Mouse (Mus musculus) adrenal gland, postnatal 10 days (tissue): ENCODE results near the gene Dapk3. TPM values are rescaled to one million over a fixed set of nuclear protein-coding genes. Genes with fewer than 3 reads are reported as not detected.
"Not testable (repeated sequence)": the region's sequence is repeated elsewhere in the genome, so short reads cannot be mapped to it uniquely, and the experiment has no call there.

Source experiments
- DNase-seq: peaks from one replicate; pipeline ENCODE4 v3.0.0; 2021; ENCODE audit warnings: mixed read lengths
- total RNA-seq, 2 experiments: library from RNA; stranded (reverse); gene quantifications; 2 replicates each; pipeline ENCODE4 v1.2.3; 2021

The Dapk3 gene
- total RNA-seq, 2 experiments from 2014 or later, result 55.3 to 55.6 TPM

DNA sequence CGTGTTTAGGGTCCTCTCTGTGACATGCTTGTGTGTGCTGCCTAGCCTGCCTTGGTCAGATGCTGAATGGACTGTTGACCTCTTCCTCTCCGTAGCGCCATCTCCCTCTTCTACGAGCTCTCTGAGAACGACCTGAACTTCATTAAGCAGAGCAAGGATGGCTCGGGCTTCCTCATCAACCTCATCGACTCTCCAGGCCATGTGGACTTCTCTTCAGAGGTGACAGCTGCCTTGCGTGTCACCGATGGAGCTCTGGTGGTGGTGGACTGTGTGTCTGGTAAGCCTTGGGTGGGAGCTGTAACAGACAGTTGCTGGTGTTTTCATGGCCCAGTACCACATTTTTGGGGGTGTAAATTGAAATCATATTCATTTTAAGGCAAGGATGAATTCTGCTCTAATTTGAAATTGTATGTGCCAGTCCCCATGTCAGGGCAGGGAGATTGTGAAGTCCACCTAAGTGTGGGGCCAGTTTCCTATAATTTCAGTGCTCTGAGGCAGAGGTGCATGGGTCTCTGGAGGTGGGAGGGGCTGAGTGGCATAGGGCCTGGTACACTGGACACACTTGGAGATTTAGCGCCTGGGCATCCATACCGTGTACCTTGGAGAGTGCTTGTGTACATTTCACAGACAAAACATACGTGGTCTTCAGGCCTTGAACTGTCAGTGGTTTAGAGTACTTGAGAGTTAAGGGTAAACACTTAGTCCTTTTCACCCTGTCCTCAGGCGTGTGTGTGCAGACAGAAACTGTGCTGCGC is 4.7 kb upstream of the Dapk3 start:
- no peak for DNase-seq

DNA sequence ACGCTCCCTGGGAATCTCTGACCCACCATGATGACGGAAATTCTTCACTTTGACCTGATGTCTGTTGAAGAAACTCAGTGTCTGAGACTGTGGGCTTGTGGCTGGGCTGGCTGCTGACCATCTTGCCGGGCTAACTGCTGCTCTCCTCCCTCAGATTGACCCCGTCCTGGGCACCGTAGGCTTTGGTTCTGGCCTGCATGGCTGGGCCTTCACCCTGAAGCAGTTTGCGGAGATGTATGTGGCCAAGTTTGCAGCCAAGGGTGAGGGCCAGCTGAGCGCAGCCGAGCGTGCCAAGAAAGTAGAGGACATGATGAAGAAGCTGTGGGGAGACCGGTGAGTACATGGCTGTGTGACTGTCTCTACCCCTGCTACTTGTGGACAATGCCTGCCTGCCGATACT is 3.9 kb upstream of the Dapk3 start:
- no peak for DNase-seq

DNA sequence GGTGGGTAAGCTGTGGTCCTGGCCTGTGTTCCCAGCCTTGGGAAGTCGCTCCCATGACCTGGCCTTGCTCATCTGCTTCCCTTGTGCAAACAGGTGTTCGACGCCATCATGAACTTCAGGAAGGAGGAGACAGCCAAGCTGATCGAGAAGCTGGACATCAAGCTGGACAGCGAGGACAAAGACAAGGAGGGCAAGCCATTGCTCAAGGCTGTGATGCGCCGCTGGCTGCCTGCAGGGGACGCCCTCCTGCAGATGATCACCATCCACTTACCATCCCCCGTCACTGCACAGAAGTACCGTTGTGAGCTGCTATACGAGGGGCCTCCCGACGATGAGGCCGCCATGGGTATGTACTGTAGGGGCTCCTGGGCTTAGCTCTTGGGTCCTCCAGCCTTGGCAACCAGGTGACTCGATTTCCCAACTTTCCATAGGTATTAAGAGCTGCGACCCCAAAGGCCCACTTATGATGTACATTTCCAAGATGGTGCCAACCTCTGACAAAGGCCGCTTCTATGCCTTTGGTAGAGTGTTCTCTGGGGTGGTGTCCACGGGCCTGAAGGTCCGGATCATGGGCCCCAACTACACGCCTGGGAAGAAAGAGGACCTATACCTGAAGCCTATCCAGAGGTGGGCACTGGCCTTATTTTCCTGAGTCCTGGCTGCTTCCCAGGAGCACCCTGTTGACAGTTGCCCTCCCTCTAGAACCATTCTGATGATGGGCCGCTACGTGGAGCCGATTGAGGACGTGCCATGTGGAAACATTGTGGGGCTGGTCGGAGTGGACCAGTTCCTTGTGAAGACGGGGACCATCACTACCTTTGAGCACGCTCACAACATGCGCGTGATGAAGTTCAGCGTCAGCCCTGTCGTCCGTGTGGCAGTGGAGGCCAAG is 3.1 kb upstream of the Dapk3 start:
- DNase-seq, result no peak

DNA sequence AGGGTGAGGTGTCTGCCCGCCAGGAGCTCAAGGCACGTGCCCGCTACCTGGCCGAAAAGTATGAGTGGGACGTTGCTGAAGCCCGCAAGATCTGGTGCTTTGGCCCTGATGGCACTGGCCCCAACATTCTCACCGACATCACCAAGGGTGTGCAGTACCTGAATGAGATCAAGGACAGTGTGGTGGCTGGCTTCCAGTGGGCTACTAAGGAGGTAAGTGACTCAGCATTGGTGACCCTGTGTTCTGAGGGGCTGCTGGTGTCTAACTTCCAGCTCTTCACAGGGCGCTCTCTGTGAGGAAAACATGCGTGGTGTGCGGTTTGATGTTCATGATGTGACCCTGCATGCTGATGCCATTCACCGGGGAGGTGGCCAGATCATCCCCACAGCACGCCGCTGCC is 1.9 kb upstream of the Dapk3 start:
- no peak for DNase-seq

DNA sequence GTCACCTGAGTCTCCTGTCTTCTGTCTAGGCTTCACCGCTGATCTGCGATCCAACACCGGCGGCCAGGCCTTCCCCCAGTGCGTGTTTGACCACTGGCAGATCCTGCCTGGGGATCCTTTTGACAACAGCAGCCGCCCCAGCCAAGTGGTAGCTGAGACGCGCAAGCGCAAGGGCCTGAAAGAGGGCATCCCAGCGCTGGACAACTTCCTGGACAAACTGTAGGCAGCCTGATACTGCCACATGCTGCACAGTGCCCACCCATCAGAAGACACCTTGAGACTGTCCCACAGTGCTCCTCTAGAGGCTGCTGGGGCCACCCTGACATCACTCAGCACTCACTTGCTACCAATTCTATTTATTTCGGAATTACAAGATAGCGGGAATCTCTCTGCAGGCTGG is 945 bp upstream of the Dapk3 start:
- not testable (repeated sequence) for DNase-seq

DNA sequence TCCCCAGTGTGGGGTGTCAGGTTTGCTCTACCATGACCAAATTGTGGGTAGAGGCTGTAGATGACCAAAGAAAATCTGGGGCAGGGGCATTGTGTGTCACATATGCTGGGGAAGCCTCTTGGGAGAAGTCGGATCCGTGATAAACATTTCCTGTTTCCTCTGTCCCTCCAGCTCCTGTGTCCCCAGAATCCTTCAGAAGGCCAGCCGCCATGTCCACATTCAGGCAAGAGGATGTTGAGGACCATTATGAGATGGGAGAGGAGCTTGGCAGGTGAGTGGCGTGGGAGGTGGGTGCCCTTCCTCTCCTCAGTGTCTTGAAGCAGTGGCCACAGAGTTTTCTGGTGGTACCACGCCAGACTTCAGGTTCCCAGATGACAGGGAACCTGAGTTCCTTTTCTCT is 1.0 kb downstream of the Dapk3 start, which contains the start of gene 4930442H23Rik:
TSS of gene 4930442H23Rik (minus strand) at position 45 of the 400 bp plus-strand sequence.
- DNase-seq, result no peak

DNA sequence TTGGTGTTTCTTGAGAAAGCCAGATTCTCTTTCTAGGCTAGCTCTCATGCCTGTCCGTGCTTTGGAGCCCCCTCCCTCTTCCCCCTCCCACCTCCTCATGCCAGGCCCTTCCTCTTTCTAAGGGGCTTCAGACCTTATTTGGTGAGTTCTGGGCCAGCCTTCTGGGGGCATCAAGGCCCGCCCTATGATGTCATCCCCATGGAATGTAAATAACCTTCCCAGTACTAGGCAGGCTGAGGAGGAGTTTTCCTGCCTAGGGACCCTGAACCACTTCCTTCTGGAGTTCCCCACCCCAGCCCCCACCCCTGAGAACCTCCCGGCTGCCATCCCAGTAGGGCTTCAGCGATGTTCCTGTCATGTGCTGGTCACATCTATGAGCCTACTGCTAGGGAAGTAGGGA is 2.0 kb downstream of the Dapk3 start:
- no peak for DNase-seq

DNA sequence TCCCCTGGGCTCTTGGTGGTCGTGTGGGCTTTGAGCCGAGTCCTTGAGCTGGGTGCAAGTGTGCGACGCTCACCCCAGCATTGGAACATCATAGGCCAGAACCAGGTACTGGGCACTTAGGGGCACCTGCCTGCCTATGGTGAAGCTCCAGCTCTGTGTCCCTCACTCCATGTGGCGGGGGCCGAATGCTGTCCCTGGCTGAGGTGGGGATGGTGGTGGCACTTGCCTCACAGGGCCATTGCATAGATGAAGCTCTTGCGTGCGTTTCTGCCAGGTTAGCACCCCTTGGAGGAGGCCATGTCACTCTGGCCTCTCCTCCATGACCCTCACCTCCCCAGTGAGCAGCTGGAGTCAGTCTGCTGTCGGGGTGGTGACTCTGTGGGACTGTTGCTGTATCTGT is 4.4 kb downstream of the Dapk3 start:
- no peak for DNase-seq

DNA sequence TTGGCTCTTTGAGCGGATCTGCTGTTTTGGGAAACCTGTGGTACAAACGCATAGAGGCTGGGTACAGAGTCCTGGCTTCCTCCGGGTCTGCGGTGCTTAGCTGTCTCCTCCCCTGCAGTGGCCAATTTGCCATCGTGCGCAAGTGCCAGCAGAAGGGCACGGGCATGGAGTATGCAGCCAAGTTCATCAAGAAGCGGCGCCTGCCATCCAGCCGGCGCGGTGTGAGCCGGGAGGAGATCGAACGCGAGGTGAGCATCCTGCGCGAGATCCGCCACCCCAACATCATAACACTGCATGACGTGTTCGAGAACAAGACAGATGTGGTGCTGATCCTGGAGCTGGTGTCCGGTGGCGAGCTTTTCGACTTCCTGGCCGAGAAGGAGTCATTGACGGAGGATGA is 7.0 kb downstream of the Dapk3 start:
- DNase-seq, result no peak

DNA sequence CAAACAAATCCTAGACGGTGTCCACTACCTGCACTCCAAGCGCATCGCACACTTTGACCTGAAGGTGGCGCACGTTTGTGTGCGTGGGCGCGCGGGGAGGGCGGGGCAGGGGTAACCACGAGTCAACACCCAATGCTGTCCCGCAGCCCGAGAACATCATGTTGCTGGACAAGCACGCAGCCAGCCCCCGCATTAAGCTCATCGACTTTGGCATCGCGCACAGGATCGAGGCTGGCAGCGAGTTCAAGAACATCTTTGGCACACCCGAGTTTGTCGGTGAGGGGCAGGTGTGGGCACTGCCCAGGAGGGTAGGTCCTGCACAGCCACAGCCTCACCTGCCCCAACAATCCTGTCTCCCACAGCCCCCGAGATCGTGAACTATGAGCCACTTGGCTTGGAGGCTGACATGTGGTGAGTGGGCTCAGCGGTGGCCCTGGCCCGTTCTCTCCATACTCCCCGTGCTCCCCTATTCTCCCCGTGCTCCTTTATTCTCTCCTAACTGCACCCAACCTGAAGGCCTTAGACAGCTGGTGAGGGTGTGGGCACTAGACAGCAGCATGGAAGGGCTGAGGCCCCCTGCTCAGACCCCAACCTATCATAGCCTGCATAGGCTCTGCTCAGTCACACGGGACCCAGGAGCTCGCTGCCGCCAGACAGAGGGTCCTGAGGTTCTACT is 7.6 kb downstream of the Dapk3 start:
- DNase-seq, result peak; percentile 38

DNA sequence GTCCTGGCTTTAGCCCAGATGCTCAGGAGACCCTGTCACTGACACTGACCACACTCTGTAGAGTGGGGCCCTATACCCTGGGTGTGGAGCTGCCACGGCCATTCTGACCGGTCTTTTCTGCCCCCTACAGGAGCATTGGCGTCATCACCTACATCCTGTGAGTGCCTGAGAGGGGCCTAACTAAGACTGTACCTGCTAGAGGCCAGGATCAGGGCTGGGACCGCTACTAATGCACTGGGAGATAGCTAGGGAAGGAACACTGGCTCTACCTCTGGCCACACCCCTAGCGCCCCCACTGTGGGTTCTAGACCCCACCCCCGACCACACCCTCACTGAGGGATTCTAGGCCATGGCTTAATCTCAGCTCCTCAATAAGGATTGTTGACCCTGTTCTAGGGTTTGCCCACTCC is 8.1 kb downstream of the Dapk3 start:
- peak; percentile 23 for DNase-seq

DNA sequence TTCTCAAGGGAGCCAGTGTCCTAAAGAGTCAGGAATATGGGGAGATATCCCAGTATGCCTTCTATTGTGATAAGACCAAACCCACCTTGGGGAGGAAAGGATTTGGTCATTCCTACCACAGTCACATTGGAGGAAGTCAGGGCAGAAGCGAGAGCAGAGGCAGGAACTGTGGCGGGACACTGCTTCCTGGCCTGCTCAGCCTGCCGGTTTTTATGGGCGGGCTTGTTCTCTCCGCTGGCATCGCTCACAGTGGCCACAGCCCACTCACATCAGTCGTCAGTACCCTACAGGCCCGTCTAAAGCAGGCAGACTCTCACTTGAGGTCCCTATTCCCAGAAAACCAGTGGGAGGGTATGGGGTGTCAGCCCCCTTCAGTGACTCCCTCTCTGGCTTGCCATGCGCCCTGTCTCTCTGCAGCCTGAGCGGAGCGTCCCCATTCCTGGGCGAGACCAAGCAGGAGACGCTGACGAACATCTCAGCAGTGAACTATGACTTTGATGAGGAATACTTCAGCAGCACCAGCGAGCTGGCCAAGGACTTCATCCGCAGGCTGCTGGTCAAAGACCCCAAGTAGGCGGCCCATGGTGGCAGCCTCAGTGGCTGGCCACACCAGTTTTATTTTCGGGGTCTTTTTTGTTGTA is 8.7 kb downstream of the Dapk3 start:
- DNase-seq, result peak; percentile 29

DNA sequence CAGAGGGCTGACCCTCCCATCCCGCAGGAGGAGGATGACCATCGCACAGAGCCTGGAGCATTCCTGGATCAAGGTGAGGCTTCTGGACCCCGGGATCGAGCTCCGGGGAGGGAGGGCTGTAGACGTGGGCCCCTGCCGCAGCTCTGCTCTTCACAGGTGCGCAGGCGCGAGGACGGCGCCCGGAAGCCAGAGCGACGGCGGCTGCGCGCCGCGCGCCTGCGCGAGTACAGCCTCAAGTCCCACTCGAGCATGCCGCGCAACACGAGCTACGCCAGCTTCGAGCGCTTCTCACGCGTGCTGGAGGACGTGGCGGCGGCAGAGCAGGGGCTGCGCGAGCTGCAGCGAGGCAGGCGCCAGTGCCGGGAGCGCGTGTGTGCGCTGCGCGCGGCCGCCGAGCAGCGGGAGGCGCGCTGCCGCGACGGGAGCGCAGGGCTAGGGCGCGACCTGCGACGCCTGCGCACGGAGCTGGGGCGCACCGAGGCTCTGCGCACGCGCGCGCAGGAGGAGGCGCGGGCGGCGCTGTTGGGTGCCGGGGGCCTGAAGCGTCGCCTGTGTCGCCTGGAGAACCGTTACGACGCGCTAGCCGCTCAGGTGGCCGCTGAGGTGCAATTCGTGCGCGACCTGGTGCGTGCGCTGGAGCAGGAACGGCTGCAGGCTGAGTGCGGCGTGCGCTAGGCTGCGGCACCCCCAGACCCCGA is 9.6 kb downstream of the Dapk3 start:
- DNase-seq, result peak; percentile 89

DNA sequence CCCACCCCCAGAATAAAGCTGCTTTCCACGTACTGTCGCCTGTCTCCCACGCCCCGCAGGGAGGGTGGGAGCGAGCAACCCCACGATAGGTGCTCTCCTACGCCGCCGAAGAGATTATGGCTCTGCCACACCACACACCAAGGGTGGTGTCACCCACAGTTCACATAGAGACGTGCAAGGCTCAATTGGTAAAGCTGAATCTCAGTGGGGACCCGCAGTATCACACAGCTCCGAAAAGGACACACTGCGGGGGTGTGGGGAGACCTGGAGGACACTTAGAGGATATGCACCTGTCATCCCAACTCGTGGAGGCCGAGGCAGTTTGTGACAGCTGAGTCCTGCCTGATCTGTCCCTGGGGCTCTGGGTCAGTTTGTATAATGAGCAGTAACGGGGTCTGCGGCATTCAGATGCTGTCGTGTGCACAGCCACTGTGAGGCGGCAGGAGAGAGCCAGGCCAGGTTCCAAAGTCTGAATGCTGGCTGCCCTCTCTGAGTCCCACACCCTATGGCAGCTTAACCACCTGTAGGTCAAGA is 10.2 kb downstream of the Dapk3 start:
- DNase-seq, result peak; percentile 37

DNA sequence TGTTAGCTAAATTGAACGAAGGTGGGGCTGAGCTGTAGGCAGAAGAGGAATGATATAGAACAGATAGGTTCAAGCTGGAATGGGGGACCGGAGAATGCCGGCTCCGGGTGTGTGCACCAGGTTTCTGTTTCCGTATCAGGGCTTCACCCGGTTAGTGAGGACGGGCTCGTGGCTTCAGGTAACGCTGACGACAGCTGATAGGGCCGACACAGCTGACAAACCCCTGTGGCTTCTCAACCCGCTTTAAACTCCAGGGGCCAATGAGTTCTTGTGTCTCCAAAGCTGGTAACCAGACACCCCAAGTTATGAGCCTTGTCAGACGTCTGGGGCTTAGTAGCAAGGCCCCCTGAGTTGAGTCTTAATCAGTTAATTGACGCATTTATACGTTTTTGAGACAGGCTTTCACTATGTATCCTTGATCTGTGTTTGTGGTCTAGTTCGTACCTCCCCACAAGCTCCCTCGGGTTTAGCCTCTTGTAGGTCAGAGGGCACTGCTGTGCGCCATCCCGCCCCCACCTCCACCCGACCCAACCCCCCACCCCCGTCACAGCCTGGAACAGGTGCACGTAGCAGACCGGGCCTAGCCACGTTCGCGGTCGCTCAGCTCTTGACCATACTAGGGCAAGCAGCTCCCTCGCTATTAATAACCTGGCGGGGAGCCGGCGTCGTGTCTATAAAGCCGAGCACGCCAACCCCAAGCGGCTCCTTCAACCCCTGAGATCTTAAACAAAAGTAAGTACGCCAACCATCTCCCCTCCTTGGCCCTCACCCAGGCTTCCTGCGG is 11.4 kb downstream of the Dapk3 start:
- peak; percentile 56 for DNase-seq

DNA sequence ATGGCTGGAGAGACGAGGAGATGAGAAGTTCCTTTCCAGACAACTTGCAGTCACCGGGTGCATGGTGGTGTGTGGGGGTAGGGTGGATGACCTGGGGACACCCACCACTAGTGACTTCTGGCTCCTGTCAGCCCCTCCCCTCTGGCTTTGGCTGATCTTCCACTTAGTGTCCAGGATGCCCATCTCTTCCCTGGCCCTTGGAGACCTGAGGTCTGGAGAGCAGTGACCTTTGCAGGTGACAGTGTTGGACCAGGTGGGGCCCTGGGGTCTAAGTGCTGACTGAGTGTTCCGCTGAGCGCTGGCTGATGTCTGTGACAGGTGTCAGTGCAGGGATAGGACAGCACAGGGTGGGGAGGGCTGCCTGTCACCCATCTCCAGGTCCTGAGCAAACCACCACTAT is 12.5 kb downstream of the Dapk3 start:
- DNase-seq, result no peak

DNA sequence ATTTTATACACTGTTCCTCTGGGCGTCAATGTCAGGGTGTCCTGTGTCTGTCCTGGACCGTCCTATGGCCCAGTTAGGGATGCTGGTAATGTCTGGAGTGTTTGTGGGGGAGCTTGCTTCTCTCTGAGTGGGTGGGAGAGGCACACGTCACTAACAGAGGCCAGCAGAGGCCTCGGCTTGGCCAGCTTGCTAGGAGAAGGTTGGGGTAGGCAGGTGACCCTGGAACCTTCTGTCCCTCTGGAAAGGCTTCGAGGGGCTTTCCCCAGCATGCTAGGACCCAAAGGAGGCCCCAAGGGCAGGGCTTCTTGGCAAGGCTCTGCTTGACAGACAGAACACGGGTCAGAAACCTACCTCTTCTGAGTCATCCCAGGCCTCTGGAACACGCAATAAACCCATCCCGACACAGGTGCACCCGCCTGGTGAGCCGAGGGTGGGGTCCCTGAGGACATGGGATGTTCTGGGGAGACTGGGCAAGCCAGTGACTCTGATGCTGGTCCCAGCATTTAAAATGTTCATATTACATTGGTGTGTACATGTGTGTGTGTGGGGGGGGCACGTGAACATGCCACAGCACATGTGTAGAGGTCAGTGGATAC is 13.8 kb downstream of the Dapk3 start:
- no peak for DNase-seq

DNA sequence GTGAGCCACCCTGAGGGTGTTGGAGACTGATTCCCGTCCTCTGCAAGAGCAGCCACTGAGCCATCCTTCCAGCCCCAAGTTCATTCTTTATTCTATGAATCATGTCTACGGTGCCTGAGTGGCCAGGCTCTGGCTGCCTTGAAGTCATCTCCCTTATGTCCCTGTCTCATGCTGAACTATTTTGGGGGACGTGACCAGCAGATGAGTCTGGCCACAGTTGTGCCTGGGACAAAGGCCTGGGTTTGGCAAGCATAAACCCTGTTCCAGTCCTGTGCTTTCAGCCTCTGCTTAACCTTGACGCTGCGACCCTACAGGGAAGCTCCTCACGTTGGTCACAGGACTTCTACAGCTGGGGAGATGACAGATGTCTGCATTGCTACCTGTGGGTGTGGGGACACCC is 14.5 kb downstream of the Dapk3 start:
- no peak for DNase-seq

DNA sequence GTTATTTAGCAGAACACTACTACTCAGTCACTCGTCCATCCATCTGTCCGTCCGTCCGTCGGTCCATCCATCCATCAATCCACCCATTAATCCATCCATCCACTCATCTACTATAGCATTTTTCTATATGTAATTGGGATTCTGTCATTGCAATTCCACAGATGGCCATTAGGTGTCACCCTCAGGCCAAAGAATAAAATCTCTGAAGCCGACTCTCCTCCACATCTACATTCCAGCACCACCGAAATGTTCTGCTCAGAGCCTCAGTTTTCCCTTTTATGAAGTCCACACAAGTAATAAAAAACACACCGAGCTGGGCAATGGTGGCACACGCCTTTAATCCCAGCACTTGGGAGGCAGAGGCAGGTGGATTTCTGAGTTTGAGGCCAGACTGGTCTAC is 15.4 kb downstream of the Dapk3 start:
- DNase-seq, result peak; percentile 74

DNA sequence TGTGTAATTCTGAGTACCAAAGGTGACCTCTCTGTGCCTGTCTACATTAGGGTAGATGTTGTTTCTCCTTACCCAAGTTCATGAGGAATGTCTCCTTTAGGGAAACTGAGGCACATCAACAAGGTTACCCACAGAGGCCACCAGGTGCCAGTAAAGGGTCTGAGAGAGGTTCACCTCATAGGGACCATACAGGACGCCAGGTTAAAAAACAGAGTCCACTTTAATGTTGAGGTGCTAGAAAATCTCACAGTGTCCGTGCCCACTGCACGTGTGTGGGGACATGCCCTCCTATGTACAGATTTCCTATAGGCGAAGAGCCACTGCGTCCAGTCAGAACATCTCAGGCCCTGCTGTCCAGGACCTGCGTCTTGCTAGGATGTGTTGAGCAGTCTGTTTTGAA is 16.2 kb downstream of the Dapk3 start:
- DNase-seq, result no peak
